Mouse (Mus musculus): ENCODE results near the gene Arhgef28. TPM values are rescaled to one million over a fixed set of nuclear protein-coding genes. Genes with fewer than 3 reads are reported as not detected.

Gene Arhgef28
- polyA plus RNA-seq, 1 experiment = 3.3 TPM

DNA sequence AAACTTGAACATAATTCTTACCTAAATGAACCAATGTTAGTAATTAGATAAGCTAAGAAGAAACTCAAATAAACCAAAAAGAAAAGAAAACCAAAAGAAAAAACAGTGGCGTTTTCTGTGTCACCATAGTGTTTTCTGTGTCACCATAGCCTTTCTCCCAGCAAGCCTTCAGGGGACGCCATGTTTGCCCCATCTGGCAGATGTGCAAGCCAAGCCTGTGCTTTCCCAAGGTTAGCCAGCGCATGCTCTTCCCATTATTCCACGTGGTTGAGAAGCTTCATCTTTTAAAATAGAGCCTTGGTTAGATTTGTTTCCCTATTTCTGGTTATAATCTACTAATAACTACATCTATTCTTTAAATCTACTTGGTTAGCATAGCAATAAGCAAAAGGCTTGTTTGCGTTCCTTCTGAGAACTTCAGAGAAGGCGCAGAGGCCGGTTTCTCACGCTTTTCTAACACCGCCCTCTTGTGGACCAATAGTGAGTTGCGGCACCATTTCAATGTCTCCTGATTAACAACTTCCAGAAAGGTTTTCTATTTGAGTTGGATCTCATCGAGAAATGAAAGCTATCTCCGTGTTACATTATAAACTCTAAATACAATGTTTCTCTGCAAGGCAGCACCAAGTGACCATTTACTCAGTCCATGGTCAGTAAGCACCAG, 33.9 kb upstream of the Arhgef28 start:
- no peaks in the 10 kb centered on the region for H3K36me3 ChIP-seq (ENCODE audit: control insufficient read depth, insufficient read depth, low read length)
- 18% methylated on average over 12 of the region's 12 CpGs for WGBS
- no peak overlapping the region for H3K4me3 ChIP-seq (ENCODE audit: low read depth, low read length)
- no peaks in the 10 kb centered on the region for H3K27me3 ChIP-seq (ENCODE audit: control insufficient read depth, insufficient read depth, low read length)
- no peak for TF ChIP-seq POLR2A (IDR thresholded peaks at IDR 0.05; ENCODE audit: low read depth, low read length)
- TF ChIP-seq CTCF (IDR thresholded peaks at IDR 0.05; ENCODE audit: extremely low read depth, insufficient read length, insufficient replicate concordance, low read depth, low read length) = peak; percentile 78; the same call in 1 of the 2 replicates
- no peaks in the 10 kb centered on the region for H3K4me1 ChIP-seq (ENCODE audit: control insufficient read depth, insufficient read depth, insufficient read length, low read length)
- H3K27ac ChIP-seq (ENCODE audit: insufficient read depth, low read depth, low read length) = no peak overlapping the region

DNA sequence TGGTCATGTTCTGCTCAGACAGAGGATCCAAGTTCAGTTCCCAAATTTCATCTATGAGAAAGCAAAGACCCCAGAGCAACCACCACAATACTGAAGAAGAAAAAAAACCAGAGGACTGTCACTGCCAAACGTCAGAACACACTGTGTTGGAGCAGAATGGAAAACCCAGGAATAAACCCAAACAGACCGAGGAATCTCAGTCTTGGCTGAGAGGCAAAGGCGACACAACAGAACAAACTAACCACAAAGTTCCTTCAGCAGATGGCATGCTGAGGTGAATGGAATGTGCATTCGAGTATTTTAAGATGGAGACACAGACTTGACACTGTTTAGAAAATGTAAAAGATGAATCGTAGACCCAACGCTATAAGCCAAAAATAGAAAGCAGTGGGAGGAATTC, 29.2 kb upstream of the Arhgef28 start:
- Histone ChIP-seq H3K4me1 (ENCODE audit: control insufficient read depth, insufficient read depth, insufficient read length, low read length) (no peaks in the 10 kb centered on the region), H3K36me3 (ENCODE audit: control insufficient read depth, insufficient read depth, low read length) (no peaks in the 10 kb centered on the region), H3K27ac (ENCODE audit: insufficient read depth, low read depth, low read length) (no peak overlapping the region), H3K4me3 (ENCODE audit: low read depth, low read length) (no peak overlapping the region), H3K27me3 (ENCODE audit: control insufficient read depth, insufficient read depth, low read length) (no peaks in the 10 kb centered on the region)
- 79% methylated on average over 6 of the region's 6 CpGs for WGBS
- no peak for TF ChIP-seq CTCF (IDR thresholded peaks at IDR 0.05; ENCODE audit: extremely low read depth, insufficient read length, insufficient replicate concordance, low read depth, low read length)
- TF ChIP-seq POLR2A (IDR thresholded peaks at IDR 0.05; ENCODE audit: low read depth, low read length) = no peak

- Histone ChIP-seq H3K27me3 (ENCODE audit: control insufficient read depth, insufficient read depth, low read length) (no peaks in the 10 kb centered on the region), H3K36me3 (ENCODE audit: control insufficient read depth, insufficient read depth, low read length) (no peaks in the 10 kb centered on the region), H3K4me1 (ENCODE audit: control insufficient read depth, insufficient read depth, insufficient read length, low read length) (no peaks in the 10 kb centered on the region), H3K4me3 (ENCODE audit: low read depth, low read length) (no peak overlapping the region), H3K27ac (ENCODE audit: insufficient read depth, low read depth, low read length) (no peak overlapping the region)
- no peak for TF ChIP-seq CTCF (IDR thresholded peaks at IDR 0.05; ENCODE audit: extremely low read depth, insufficient read length, insufficient replicate concordance, low read depth, low read length)
- WGBS = 88% methylated on average over 1 of the region's 1 CpGs
Measured at GRCm38 (mm10) chr13:98230511-98230910, 24.3 kb upstream of the Arhgef28 start.

GRCm38 (mm10) chr13:98226225-98226624, 20.0 kb upstream of the Arhgef28 start:
- Histone ChIP-seq H3K27me3 (ENCODE audit: control insufficient read depth, insufficient read depth, low read length) (no peaks in the 10 kb centered on the region), H3K4me1 (ENCODE audit: control insufficient read depth, insufficient read depth, insufficient read length, low read length) (no peaks in the 10 kb centered on the region), H3K27ac (ENCODE audit: insufficient read depth, low read depth, low read length) (no peak overlapping the region), H3K4me3 (ENCODE audit: low read depth, low read length) (no peak overlapping the region), H3K36me3 (ENCODE audit: control insufficient read depth, insufficient read depth, low read length) (no peaks in the 10 kb centered on the region)
- WGBS = 64% methylated on average over 2 of the region's 2 CpGs
- TF ChIP-seq POLR2A (IDR thresholded peaks at IDR 0.05; ENCODE audit: low read depth, low read length) = no peak
- no peak for TF ChIP-seq CTCF (IDR thresholded peaks at IDR 0.05; ENCODE audit: extremely low read depth, insufficient read length, insufficient replicate concordance, low read depth, low read length)

DNA sequence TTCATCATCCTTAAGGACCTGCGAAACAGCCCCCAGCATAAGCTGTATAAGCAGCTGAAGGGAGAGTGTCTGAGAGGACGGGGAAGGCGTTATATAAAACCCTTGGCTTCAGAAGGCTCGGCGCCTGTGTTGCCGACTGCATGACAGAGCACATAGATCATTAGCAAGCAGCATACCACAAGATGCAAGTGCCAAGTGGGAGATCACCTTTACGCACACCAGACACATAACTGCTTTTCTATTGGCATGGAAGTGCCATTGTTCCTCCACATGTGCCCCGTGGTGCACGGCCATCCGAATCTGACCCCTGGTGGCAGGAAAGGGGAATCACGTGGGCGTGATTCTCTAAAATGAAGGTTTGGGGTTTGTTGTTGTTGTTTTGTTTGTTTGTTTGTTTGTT, 16.6 kb upstream of the Arhgef28 start:
- Histone ChIP-seq H3K27me3 (ENCODE audit: control insufficient read depth, insufficient read depth, low read length) (no peaks in the 10 kb centered on the region), H3K4me1 (ENCODE audit: control insufficient read depth, insufficient read depth, insufficient read length, low read length) (no peaks in the 10 kb centered on the region), H3K27ac (ENCODE audit: insufficient read depth, low read depth, low read length) (no peak overlapping the region), H3K4me3 (ENCODE audit: low read depth, low read length) (no peak overlapping the region), H3K36me3 (ENCODE audit: control insufficient read depth, insufficient read depth, low read length) (no peaks in the 10 kb centered on the region)
- 31% methylated on average over 12 of the region's 12 CpGs for WGBS
- TF ChIP-seq POLR2A (IDR thresholded peaks at IDR 0.05; ENCODE audit: low read depth, low read length) (no peak), CTCF (IDR thresholded peaks at IDR 0.05; ENCODE audit: extremely low read depth, insufficient read length, insufficient replicate concordance, low read depth, low read length) (peak; percentile 73; the same call in 1 of the 2 replicates)

GRCm38 (mm10) chr13:98210137-98210536, 3.9 kb upstream of the Arhgef28 start:
- H3K27me3 ChIP-seq (ENCODE audit: control insufficient read depth, insufficient read depth, low read length) = no peaks in the 10 kb centered on the region
- 0 out of 2 replicates have a peak, but pooled peaks cover 2% of the 10 kb centered on the region for H3K4me1 ChIP-seq (ENCODE audit: control insufficient read depth, insufficient read depth, insufficient read length, low read length)
- H3K36me3 ChIP-seq (ENCODE audit: control insufficient read depth, insufficient read depth, low read length) = no peaks in the 10 kb centered on the region
- H3K27ac ChIP-seq (ENCODE audit: insufficient read depth, low read depth, low read length) = no peak overlapping the region
- H3K4me3 ChIP-seq (ENCODE audit: low read depth, low read length) = no peak overlapping the region
- TF ChIP-seq CTCF (IDR thresholded peaks at IDR 0.05; ENCODE audit: extremely low read depth, insufficient read length, insufficient replicate concordance, low read depth, low read length) = no peak
- TF ChIP-seq POLR2A (IDR thresholded peaks at IDR 0.05; ENCODE audit: low read depth, low read length) = no peak
- 90% methylated on average over 7 of the region's 7 CpGs for WGBS

DNA sequence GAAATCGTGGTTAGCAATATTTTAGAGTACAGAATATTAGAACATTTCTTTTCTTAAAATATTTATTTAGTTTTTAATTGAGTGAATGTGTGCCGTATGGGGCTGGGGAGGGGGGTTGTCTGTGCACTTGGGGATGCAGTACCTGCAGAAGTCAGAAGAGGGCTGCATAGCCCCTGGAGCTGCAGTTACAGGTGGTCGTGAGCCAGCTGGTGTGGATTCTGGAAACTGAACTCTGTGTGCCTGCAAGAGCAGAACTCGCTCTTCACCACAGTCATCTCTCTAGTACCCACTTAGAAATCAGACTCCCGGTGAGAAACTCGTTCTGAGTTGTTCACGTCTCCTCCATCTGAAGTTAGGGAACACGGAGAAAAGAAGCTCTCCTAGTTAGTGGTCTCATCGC, 2.6 kb upstream of the Arhgef28 start:
- Histone ChIP-seq H3K4me3 (ENCODE audit: low read depth, low read length) (no peak overlapping the region), H3K27ac (ENCODE audit: insufficient read depth, low read depth, low read length) (no peak overlapping the region), H3K4me1 (ENCODE audit: control insufficient read depth, insufficient read depth, insufficient read length, low read length) (peaks cover 3% of the 10 kb centered on the region; the same call in 1 of the 2 replicates), H3K36me3 (ENCODE audit: control insufficient read depth, insufficient read depth, low read length) (no peaks in the 10 kb centered on the region), H3K27me3 (ENCODE audit: control insufficient read depth, insufficient read depth, low read length) (no peaks in the 10 kb centered on the region)
- 63% methylated on average over 9 of the region's 9 CpGs for WGBS
- no peak for TF ChIP-seq POLR2A (IDR thresholded peaks at IDR 0.05; ENCODE audit: low read depth, low read length)
- TF ChIP-seq CTCF (IDR thresholded peaks at IDR 0.05; ENCODE audit: extremely low read depth, insufficient read length, insufficient replicate concordance, low read depth, low read length) = peak; percentile 23; the same call in 1 of the 2 replicates
